Mouse (Mus musculus) lung, embryonic 14.5 days (tissue): Measurements from ENCODE around the gene Jmjd4. TPM values are rescaled to one million over a fixed set of nuclear protein-coding genes. Genes with fewer than 3 reads are reported as not detected.

Experiments
- ATAC-seq: fragments of 200-750 bp; cut with Nextera tagmentation; 2 replicates; pipeline ENCODE4 v1.8.0; 2017; ENCODE audit warnings: mild to moderate bottlenecking, moderate TSS enrichment, moderate library complexity; ENCODE audit not compliant: insufficient read depth
- DNase-seq: peaks from one replicate; pipeline ENCODE4 v3.0.0-alpha.2; 2015
- H3K27ac ChIP-seq: fragments of 300-500 bp; sonication (generic); 2 replicates; pipeline ENCODE4 v1.5.1; 2014; ENCODE audit warnings: low read depth, mild to moderate bottlenecking, moderate library complexity
- H3K27me3 ChIP-seq: fragments of 300-500 bp; sonication (generic); 2 replicates; pipeline ENCODE4 v1.6.1; 2014; ENCODE audit warnings: low read length, control low read depth; ENCODE audit not compliant: insufficient read depth
- H3K36me3 ChIP-seq: fragments of 300-500 bp; sonication (generic); 2 replicates; pipeline ENCODE4 v1.6.1; 2014; ENCODE audit warnings: control low read depth; ENCODE audit not compliant: insufficient read depth
- H3K4me1 ChIP-seq: fragments of 300-500 bp; sonication (generic); 2 replicates; pipeline ENCODE4 v1.6.1; 2014; ENCODE audit warnings: antibody characterized with exemption, control low read depth; ENCODE audit not compliant: insufficient read depth
- H3K4me2 ChIP-seq: fragments of 300-500 bp; sonication (generic); 2 replicates; pipeline ENCODE4 v1.6.1; 2014; ENCODE audit warnings: mild to moderate bottlenecking
- H3K4me3 ChIP-seq: fragments of 300-500 bp; sonication (generic); 2 replicates; pipeline ENCODE4 v1.5.1; 2014; ENCODE audit warnings: low read depth, low read length
- H3K9ac ChIP-seq: fragments of 300-500 bp; sonication (generic); 2 replicates; pipeline ENCODE4 v1.6.1; 2014
- H3K9me3 ChIP-seq: fragments of 300-500 bp; sonication (generic); 2 replicates; pipeline ENCODE4 v1.6.1; 2016; ENCODE audit warnings: low read depth, low read length, control low read depth
- CTCF ChIP-seq: IDR thresholded peaks from 2 replicates; pipeline ENCODE4 v1.5.1; 2016; ENCODE audit warnings: antibody characterized with exemption, low read depth
- WGBS: fragments of 180-500 bp; shearing (Covaris S2); extraction: QIAGEN DNeasy Blood & Tissue Kit; methylation state at CpG from one replicate; pipeline ENCODE4 v1.1.7; 2014; 5-methylcytosine and 5-hydroxymethylcytosine counted together
- polyA plus RNA-seq: library from polyadenylated mRNA; unstranded; fragments of >200 nt; fragmentation: Nextera tagmentation; extraction: Ambion mirVana; gene quantifications from 2 replicates; pipeline ENCODE4 v1.2.1, GENCODE M21; 2014

The Jmjd4 gene
- polyA plus RNA-seq, 1 experiment from 2014 or later, result 11.5 TPM

- H3K27ac ChIP-seq, result peak overlapping the region; percentile 61; the same call in 1 of the 2 replicates
- no peaks in the 10 kb centered on the region for H3K4me1 ChIP-seq
- 4% methylated on average over 37 of the region's 37 CpGs for WGBS
- no peaks in the 10 kb centered on the region for H3K36me3 ChIP-seq
- H3K9ac ChIP-seq, result peak overlapping the region; percentile 82
- TF ChIP-seq CTCF, result no peak
- DNase-seq (peak; percentile 43), ATAC-seq (peak; percentile 74)
- H3K4me2 ChIP-seq, result peak overlapping the region; percentile 66
- no peaks in the 10 kb centered on the region for H3K9me3 ChIP-seq
- no peaks in the 10 kb centered on the region for H3K27me3 ChIP-seq
- peak overlapping the region; percentile 65 for H3K4me3 ChIP-seq
Observed at GRCm38 (mm10) chr11:59471413-59472325, 21.8 kb downstream of the Jmjd4 start.

GRCm38 (mm10) chr11:59472326-59472677 lies 22.5 kb downstream of the Jmjd4 start, which contains the start of gene Zfp867:
Zfp867 (minus strand) TSS chr11:59472474.
- no peaks in the 10 kb centered on the region for H3K4me1 ChIP-seq
- H3K9ac ChIP-seq, result peak within 1 kb of the TSS; percentile 82
- H3K4me3 ChIP-seq, result peak within 1 kb of the TSS; percentile 65
- under 1% methylated on average over 19 of the region's 19 CpGs for WGBS
- peak; percentile 92 for ATAC-seq
- no peaks in the 10 kb centered on the region for H3K27me3 ChIP-seq
- no peaks in the 10 kb centered on the region for H3K9me3 ChIP-seq
- TF ChIP-seq CTCF, result no peak
- no peaks in the 10 kb centered on the region for H3K36me3 ChIP-seq
- H3K4me2 ChIP-seq, result peak within 1 kb of the TSS; percentile 66
- H3K27ac ChIP-seq, result peak within 1 kb of the TSS; percentile 61; the same call in 1 of the 2 replicates
- peak; percentile 95 for DNase-seq

DNA sequence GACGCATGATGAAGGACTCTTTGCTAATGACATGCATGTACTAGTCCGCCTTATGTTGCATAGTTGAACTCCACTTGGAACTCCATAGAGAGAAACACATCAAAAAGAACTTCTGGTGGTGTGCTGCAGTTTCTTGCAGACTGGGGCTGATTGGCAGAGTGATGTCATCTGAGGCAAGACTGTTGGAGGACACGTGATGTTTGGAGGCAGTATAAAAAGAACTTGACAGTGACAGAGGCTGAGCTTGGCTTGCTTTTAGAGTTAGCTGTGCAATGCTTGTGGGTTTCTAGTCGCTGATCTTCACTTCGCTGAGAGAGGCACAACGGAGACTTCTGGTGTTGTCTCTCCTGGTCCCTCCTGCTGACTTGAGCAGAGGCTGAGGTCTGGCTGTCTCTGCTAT lies 27.4 kb downstream of the Jmjd4 start:
- Histone ChIP-seq H3K9me3 (no peaks in the 10 kb centered on the region), H3K9ac (no peak overlapping the region), H3K4me1 (no peaks in the 10 kb centered on the region), H3K27ac (no peak overlapping the region), H3K4me2 (no peak overlapping the region), H3K27me3 (no peaks in the 10 kb centered on the region), H3K4me3 (no peak overlapping the region), H3K36me3 (no peaks in the 10 kb centered on the region)
- no peak for TF ChIP-seq CTCF
- 66% methylated on average over 6 of the region's 6 CpGs for WGBS
- DNase-seq (no peak), ATAC-seq (no peak)

- no peak overlapping the region for H3K27ac ChIP-seq
- no peaks in the 10 kb centered on the region for H3K9me3 ChIP-seq
- ATAC-seq, result no peak
- H3K36me3 ChIP-seq, result peaks cover 33% of the 10 kb centered on the region
- no peaks in the 10 kb centered on the region for H3K4me1 ChIP-seq
- TF ChIP-seq CTCF, result peak; percentile 75
- no peak overlapping the region for H3K4me2 ChIP-seq
- no peak overlapping the region for H3K4me3 ChIP-seq
- WGBS, result 1% methylated on average over 2 of the region's 2 CpGs
- peak; percentile 91 for DNase-seq
- H3K9ac ChIP-seq, result no peak overlapping the region
- H3K27me3 ChIP-seq, result no peaks in the 10 kb centered on the region
Observed at GRCm38 (mm10) chr11:59483212-59483611, 33.4 kb downstream of the Jmjd4 start.

- Histone ChIP-seq H3K4me2 (no peak overlapping the region), H3K27me3 (no peaks in the 10 kb centered on the region), H3K27ac (no peak overlapping the region), H3K9ac (no peak overlapping the region), H3K9me3 (no peaks in the 10 kb centered on the region), H3K4me3 (no peak overlapping the region), H3K36me3 (peaks cover 51% of the 10 kb centered on the region), H3K4me1 (no peaks in the 10 kb centered on the region)
- TF ChIP-seq CTCF, result no peak
- no peak for DNase-seq
- whole genome bisulfite sequencing, result 64% methylated on average over 2 of the region's 2 CpGs
- ATAC-seq, result no peak
Observed at GRCm38 (mm10) chr11:59485641-59486040, 35.8 kb downstream of the Jmjd4 start.

DNA sequence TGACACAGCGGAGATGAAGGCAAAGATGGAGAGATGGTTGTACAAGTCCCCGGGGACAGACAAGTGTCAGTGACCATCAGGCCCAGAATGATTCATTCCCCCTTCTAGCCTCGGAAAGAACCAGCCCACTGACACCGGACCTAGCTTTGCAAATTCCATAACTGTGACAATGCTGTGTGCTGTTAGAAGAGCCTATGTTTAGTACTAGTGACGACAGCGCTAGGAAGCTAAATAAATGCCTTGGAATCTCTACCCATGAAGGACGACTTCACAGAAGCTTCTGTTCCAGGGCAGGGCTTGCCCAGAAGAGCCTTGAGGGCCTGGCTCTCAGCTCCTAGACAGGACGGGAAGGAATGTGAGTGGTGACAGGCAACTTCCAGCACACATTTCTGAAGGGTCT lies 36.4 kb downstream of the Jmjd4 start:
- Histone ChIP-seq H3K9ac (no peak overlapping the region), H3K9me3 (no peaks in the 10 kb centered on the region), H3K4me1 (no peaks in the 10 kb centered on the region), H3K4me3 (no peak overlapping the region), H3K27ac (no peak overlapping the region), H3K4me2 (no peak overlapping the region), H3K27me3 (no peaks in the 10 kb centered on the region), H3K36me3 (peaks cover 56% of the 10 kb centered on the region)
- 77% methylated on average over 8 of the region's 8 CpGs for WGBS
- TF ChIP-seq CTCF, result no peak
- ATAC-seq (no peak), DNase-seq (no peak)

- H3K4me1 ChIP-seq, result no peaks in the 10 kb centered on the region
- WGBS, result 75% methylated on average over 6 of the region's 6 CpGs
- H3K9me3 ChIP-seq, result no peaks in the 10 kb centered on the region
- no peak overlapping the region for H3K4me3 ChIP-seq
- no peaks in the 10 kb centered on the region for H3K27me3 ChIP-seq
- H3K9ac ChIP-seq, result no peak overlapping the region
- DNase-seq (no peak), ATAC-seq (no peak)
- TF ChIP-seq CTCF, result no peak
- peaks cover 99% of the 10 kb centered on the region for H3K36me3 ChIP-seq
- H3K27ac ChIP-seq, result no peak overlapping the region
- no peak overlapping the region for H3K4me2 ChIP-seq
Observed at GRCm38 (mm10) chr11:59496672-59497310, 46.9 kb downstream of the Jmjd4 start.
